Mouse (Mus musculus) layer of hippocampus, postnatal 36 days (tissue): Measurements from ENCODE around the gene Sri. TPM values are rescaled to one million over a fixed set of nuclear protein-coding genes. Genes with fewer than 3 reads are reported as not detected.

Experiments
- DNase-seq, 2 experiments: peaks; one replicate each; pipeline ENCODE4 v3.0.0; 2022
- total RNA-seq, 2 experiments: library from RNA; stranded (reverse); gene quantifications; 2 replicates each; pipeline ENCODE4 v1.2.3; 2021

Gene Sri
- total RNA-seq, 2 experiments from 2014 or later = 107 to 111 TPM

GRCm38 (mm10) chr5:8112246-8112645, 66.4 kb downstream of the Sri start:
- no peak for DNase-seq

- DNase-seq = no peak
Measured at GRCm38 (mm10) chr5:8116561-8117168, 70.8 kb downstream of the Sri start.

Other genes starting within 250 kb of the Sri start
- under 1 TPM; 0.25 to 0.51 TPM for gene Steap4, start 85.6 kb upstream of the Sri start, total RNA-seq